Mouse (Mus musculus) spleen, embryonic (tissue): ENCODE results near the gene Gm31371.
"Not testable (repeated sequence)": the region's sequence is repeated elsewhere in the genome, so short reads cannot be mapped to it uniquely, and the experiment has no call there.

Source experiments
- CTCF ChIA-PET: fragments of 350-600 bp; sonication (Branson Sonifier 250); formaldehyde crosslinking; loops from one replicate; lab custom pipeline; 2022; lab: Charles Lee

Gene Gm31371

DNA sequence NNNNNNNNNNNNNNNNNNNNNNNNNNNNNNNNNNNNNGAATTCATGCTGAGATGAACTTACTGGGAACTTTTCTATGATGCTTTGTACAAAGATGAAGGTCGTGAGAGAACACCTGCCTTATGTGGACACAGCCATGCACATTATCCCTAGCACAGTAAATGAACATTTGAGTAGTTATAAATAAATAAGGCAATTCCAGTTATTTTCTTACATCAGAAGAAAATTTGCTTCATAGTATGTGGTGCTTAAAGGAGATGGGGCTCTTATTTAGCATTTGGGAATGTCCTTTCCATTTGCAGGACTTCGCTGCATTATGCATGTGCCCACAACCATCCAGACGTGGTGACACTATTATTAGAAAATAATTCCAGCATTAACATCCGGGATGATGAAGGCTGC is at the start of gene Gm31371:
Gene Gm31371 (plus strand): TSS at position 301 of the 400 bp plus-strand sequence.
- CTCF ChIA-PET: not testable (repeated sequence)

DNA sequence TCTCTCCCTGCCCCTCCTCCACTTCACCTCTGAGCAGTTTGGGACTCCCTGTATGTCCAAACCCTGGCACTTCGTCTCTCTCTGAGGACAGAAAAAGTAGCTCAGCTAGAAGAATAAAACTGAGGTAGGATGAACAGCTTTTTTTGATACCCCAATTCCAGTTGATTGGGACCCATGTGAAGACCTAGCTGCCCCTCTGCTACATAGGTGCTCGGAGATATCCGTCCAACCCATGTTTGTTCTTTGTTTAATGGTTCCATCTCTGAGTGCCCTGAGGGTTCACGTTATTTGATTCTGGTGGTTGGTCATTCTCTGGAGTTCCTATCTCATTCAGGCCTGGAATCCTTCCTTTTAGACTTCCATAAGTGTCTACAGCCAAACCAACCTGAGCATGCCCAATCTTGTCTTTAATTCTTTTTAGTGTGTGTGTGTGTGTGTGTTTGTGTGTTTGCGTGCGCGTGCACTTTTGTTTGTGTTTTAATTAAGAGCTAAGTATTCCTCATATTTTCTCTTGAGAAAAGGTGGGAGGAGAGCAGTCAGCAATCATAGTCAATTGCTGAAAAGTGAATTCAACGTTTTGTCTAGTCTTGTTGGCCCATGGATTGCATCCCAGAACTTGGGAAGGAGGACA is 3.3 kb downstream of the Gm31371 start:
- CTCF ChIA-PET: not testable (repeated sequence)

DNA sequence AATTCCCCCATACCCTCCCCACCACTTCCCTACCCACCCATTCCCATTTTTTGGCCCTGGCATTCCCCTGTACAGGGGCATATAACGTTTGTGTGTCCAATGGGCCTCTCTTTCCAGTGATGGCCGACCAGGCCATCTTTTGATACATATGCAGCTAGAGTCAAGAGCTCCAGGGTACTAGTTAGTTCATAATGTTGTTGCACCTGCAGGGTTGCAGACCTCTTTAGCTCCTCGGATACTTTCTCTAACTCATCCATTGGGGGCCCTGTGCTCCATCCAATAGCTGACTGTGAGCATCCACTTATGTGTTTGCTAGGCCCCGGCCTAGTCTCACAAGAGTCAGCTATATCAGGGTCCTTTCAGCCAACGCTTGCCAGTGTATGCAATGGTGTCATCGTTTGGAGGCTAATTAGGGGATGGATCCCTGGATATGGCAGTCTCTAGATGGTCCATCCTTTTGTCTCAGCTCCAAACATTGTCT is 5.7 kb downstream of the Gm31371 start:
- CTCF ChIA-PET: not testable (repeated sequence)

DNA sequence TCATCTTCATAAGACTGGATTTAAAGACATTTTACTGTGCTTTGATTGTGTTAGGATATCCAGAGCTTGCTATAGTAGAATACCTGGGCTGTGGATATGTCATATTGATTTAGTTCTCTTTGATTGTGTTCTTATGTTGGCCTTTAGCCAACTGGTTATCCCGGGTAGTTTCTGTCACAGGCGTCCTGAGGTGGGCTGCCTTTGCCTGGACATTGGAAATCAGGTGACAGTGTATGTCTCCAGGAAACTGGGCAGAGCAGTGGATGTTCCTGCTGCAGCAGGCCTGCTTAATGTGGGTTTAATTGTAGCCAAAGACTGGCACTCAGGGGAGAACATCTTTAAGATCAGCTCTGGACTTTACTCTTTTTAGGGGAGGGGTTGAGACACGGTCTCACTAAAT is 15.9 kb downstream of the Gm31371 start:
- CTCF ChIA-PET: not testable (repeated sequence)

DNA sequence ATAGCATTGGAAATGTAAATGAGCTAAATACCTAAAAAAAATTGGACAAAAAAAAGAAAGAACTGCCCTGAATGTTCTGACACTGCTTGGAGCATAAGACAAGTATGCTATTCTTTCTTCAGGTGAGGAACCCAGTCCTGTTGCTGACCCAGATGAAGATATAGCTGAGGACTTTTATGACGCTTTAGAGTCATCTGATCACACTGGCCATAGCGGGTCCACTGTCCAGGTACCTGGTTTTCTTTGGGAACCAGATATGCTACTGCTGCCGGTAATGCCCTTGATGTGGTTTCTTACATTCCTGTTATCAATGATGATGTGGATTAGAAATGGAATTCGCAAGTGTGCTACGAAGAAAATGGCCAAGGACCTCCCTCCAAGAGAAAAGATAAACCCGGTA is 31.1 kb downstream of the Gm31371 start:
- CTCF ChIA-PET: not testable (repeated sequence)

DNA sequence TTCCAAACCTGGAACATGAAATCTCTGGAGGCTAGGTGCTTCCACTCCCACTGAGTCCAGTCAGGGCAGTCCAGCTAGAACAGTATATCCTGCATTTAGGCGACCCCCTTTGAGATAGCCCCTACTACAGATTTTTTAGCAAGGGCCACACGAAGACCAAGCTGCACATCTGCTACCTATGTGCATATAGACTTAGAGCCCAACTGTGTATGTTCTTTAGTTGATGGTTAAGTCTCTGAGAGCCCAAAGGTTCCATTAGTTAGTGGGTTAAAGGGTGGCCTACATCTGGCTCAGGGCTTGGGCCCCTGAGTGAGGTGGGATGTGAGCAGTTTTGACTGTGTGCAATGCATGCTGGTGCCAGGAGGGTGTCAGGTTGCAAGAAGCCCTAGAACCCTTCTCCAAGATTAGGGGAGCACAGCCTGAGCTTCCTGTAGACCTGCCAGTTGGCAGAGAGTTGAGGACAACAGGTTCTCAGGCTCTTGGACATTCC is 32.4 kb downstream of the Gm31371 start:
- CTCF ChIA-PET: not testable (repeated sequence)

DNA sequence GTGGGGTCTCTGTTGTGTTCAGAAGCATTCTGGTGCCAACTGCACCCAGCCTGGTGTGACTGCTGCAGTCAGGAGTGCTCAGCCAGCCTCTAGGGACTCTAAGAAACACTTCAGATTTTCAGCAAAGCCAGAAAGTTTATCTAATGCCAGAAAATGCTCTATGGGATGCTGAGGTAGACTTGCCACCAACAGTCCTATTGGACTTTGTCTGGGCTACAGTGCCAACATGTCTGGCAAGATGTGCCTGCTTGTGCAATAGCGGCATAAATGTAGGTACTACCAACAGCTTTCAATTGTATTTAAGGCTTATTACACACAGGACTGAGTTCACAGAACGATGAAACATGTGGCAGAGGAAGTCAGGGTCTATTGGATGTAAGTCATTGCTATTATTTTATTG is 57.7 kb downstream of the Gm31371 start:
- CTCF ChIA-PET: no interaction called here

DNA sequence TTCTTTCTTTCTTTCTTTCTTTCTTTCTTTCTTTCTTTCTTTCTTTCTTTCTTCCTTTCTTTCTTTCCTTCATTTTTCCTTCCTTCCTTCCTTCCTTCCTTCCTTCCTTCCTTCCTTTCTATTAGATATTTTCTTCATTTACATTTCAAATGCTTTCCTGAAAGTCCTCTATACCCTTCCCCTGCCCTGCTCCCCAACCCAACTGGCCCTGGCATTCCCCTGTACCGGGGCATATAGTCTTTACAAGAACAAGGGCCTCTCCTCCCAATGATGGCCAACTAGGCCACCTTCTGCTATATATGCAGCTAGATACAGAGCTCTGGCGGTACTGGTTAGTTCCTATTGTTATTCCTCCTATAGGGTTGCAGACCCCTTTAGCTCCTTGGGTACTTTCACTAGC is 60.6 kb downstream of the Gm31371 start:
- CTCF ChIA-PET: not testable (repeated sequence)

DNA sequence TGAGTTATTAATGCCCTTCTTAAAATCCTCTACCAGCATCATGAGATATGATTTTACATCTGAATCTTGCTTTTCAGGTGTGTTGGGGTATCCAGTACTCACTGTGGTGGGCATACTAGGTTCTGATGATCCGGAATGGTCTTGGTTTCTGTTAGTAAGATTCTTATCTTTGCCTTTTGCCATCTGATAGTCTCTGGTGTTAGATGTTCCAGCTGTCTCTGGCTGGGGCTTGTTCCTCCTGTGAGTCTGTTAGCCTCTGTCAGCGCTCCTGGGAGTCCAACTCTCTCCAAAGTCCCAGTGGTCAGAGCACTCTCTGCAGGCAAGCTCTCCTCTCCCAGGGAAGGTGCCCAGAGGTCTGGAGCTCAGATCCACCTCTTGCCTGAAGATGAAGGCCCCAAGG is 65.0 kb downstream of the Gm31371 start:
- CTCF ChIA-PET: not testable (repeated sequence)

DNA sequence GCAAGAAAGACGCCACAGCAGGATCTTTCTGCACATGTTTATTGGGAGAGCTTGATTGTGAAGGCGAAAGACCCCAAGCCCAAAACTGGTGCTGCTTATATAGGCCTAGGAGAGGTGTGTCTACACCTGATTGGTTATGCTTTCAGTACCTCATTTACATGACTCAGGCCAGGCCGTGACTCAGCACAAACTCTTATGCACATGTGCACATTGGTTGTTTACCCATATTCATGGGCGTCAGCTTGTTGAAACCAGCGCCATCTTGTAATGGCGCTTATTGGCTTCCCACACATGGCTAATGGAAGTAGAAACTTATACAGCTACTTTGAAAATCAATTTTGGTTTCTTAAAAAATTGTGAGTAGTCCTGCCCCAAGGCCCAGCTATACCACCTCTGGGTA is 72.0 kb downstream of the Gm31371 start:
- CTCF ChIA-PET: not testable (repeated sequence)
